Mouse (Mus musculus): ENCODE measurements around the gene R3hdm2.

R3hdm2 gene

DNA sequence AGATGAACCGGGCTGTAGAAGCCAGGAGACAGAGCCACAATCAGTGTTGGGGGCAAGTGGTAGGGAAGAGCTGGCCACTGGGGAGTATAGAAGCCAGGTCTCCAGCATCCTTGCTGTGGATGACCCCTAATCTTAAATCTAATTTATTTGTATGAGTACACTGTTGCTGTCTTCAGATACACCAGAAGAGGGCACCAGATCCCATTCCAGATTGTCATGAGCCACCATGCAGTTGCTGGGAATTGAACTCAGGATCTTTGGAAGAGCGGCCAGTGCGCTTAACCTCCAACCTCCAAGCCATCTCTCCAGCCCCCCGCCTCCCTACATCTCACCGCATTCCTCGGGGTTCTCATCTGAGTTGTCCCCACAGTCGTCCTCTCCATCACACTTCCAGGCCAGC is 166.4 kb downstream of the R3hdm2 start:
- no peak for DNase-seq (ENCODE audit: low spot score)

DNA sequence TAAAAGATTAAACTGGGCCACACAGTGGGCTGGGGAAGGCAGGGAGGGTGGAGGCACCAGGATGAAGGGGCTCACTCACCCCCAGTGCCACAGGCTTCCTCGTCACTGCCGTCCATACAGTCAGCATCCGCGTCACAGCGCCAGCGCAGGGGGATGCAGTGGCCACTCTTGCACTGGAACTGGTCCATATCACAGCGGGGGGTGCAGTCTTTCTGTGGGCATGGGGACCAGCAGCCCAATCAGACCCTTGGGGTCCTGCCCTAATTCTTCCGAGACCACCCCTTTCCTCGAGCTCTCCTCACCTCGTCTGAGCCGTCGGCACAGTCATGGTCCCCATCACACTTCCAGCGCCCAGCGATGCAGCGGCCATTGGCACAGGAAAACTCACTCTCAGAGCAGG is 168.1 kb downstream of the R3hdm2 start:
- no peak for DNase-seq (ENCODE audit: low spot score)
